Mouse (Mus musculus): ENCODE data around the gene Itga6. TPM values are rescaled to one million over a fixed set of nuclear protein-coding genes. Genes with fewer than 3 reads are reported as not detected.

Gene Itga6
- total RNA-seq, 2 experiments from 2014 or later, result 156 to 185 TPM

GRCm38 (mm10) chr2:71761081-71761480, 15.7 kb downstream of the Itga6 start:
- no peak for DNase-seq

DNA sequence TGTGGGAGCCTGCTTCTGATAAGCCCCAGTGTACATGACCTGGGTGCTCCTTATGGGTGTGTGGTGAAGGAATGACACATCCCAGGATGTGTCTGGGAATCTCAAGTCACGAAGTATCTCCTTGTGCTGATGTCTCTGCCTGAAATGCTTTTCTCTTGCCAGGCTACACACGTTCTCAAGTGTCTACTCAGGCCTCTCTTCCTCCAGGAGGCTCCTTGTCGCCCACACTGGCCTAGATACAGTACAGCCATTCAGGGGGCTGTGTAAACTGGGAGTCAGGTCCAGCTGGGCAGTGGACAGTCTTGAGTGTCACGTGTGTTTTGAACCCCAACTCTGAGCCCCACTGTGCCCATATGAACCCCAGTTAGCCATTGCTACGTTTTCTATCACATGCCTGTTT, 19.1 kb downstream of the Itga6 start:
- no peak for DNase-seq

GRCm38 (mm10) chr2:71764961-71765735, 19.7 kb downstream of the Itga6 start:
- no peak for DNase-seq

DNA sequence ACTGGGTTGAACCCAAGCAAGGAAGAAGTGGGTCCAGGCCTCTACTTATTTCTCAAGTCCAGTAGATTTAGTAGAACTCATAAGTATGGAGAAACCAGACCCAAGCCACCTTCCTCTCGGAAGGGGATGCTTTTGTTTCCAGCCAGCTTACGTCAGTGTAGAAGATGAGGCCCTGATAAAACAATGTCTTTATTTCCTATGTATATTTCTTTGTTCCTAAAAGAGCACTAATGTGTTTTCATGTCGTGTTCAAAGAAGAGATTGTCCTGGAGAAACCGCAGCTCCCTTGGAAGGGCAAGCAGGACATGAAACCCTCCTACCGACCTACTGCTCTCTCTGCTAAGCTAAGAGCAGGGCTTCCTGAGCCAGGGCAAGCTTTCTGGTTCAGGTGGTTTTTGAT, 20.6 kb downstream of the Itga6 start:
- no peak for DNase-seq

DNA sequence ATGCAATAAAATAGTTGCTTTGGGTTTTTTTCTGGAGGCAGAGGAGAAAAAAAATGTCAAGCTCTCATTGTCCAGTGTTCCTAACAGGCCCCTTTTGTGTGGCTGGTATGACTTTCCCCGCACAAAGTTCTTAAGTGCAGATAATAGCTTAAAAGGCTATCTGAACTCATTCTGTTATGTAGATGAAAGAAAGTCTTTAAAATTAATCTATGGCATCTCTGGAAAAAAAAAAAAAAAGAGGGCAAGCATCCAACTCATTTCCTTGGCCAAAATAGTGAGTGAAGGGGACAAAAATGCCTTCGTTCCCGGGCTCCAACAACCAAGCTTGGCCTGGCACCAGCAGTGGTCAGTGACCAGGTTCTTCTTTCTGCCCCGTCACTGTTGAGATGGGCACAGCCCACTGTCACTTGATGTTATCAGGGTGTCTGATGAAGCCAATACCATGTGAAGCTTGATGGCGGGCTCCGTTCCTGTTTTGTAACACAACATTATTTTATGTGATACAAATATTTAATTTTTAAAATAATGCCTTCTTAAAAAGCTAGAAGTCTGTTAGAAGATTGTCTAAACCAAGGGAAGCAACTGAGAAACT, 21.7 kb downstream of the Itga6 start:
- DNase-seq, result no peak

DNA sequence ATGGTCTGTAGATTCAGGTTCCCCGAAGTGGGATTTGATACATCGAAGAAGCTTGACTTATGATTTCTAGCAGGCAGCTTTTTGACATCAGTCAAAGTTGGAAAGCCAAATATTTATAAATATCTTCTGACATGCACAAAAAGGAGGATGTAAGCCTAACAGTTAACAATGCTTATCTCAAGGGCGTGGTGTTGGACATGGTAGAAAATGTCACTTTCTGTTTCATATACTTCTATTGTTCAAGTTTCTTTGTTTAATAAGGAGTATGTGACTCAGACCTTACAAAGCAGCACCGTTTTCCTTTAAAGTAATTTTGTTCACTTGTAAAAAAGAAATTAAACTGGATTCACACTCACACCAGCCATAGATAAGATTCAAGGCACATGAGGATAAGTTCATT, 26.3 kb downstream of the Itga6 start:
- DNase-seq, result no peak

GRCm38 (mm10) chr2:71773714-71774113, 28.3 kb downstream of the Itga6 start:
- no peak for DNase-seq

DNA sequence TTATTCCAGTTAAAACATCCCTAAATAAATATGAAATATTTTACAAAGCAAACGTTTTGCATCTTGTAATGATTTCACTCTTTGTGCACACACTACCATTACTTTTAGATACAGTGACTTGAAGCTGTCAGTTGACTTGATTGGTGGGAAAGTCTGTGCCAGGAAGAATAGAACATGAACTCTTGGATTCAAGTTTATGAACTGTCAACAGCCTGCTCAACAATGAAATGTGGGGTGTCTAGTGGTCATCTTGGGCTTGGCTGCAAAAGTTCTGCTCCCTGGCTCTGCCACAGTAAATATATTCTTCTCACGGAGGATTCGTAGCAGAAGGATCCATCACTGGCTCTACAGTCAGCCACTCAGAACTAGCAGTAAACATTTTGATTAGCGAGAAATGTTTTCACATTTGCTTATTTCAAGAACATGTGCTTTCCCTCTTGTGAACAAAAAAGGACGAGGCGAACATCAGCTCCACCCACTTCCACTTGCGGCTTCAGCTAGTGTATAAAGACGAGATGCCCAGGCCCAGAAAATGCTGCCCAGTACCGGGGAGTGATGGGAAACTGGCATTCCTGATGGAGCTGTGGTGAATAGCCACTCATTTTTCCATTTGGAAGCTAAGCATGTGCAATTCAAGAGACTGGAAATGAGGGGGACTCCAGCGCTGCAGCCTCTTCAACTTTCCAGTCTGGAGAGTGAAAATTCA, 29.0 kb downstream of the Itga6 start:
- no peak for DNase-seq

DNA sequence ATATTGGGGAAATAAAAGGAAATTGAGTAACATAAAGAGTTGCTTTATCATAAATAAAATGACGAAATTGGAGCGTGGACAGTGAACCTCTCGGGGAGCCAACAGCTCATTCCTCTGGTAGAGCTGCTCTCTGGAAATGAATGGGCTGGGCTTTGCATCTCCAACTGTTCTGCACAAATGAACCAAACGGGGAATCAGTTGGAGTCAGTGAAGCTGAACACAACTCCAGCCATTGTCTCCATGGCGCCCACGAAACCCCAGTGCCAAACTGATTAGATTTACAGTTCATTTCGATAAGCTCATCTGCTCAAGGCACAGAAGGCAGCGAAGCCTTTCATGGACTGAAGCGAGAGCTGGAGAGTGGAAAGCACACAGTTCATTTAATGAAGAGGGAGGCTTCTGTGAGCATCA, 29.8 kb downstream of the Itga6 start:
- DNase-seq, result no peak

DNA sequence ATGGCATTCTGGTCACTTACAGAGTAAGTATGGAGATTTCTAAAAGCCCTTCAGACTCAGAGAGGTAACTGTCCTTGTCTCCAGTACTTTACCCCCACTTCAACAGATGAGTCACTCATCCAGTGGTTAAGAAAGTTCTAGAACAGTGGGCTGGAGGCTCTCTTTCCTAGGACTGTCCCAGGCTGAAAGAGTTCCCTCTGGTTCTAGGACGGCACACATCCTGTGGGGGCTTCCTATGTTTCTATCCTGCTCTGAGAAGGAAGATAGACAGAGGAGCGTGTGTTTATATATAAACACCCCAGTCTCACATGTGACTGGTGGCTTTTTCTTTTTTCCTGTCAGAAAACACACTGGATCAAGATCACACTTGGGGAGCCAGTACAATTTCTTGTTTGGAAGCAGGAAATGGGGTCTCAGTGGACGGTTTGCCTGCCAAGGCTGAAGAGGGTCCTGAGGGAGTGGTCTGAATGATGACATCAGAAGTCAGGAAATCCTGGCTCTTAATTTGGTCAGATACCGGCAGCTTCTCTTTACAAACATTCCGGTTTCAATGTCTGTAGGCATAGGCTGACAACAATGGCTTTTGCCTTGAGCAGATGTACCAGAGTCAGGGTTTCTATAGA, 34.0 kb downstream of the Itga6 start:
- DNase-seq, result no peak

- no peak for DNase-seq
Measured at GRCm38 (mm10) chr2:71780016-71780415, 34.6 kb downstream of the Itga6 start.

- DNase-seq, result no peak
Measured at GRCm38 (mm10) chr2:71785260-71785659, 39.8 kb downstream of the Itga6 start.

DNA sequence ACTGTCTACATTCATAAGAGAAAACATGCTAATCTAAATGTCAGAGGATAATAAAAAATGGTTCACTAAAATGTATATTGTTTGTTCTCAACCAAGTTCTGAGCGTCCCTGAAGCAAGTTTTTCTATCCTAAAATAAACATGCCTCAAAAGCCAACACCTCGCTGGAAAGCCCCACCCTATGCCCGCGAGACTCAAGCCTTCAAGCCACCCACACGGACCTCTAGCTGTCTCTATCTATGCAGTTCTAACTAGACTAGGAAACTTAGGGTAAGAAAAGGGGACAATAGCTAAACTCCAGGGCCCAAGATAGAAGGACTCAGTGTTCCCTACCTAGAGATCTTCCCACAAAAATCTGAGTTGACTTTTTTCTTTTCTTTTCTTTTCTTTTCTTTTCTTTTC, 40.6 kb downstream of the Itga6 start:
- no peak for DNase-seq

GRCm38 (mm10) chr2:71786591-71787155, 41.3 kb downstream of the Itga6 start:
- DNase-seq, result peak; percentile 84 to 90

- DNase-seq, result peak; percentile 68 to 73
Measured at GRCm38 (mm10) chr2:71787156-71787590, 41.8 kb downstream of the Itga6 start.

- DNase-seq, result peak; percentile 39 to 53
Measured at GRCm38 (mm10) chr2:71787591-71788460, 42.4 kb downstream of the Itga6 start.

DNA sequence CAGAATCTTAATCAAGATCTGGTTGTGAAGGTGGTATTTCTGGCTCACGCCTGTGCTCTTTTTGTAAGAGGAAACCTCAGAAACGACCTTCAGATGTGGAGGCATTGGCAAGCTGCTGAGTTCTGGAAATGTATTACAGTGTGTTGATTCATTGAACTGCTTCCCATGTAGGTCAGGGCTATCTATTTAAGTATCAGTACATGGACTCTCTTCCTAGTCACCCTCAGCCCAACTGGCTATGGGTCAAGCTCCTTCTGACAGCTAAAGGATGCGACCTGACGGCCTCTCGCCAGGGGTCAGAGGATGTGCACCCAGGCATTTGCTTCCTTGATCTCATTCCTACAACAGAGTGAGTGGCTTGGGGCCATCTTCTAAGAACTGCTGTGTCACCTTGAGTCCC, 45.3 kb downstream of the Itga6 start:
- peak; percentile 73 to 81 for DNase-seq

GRCm38 (mm10) chr2:71791203-71791602, 45.8 kb downstream of the Itga6 start:
- DNase-seq, result no peak

DNA sequence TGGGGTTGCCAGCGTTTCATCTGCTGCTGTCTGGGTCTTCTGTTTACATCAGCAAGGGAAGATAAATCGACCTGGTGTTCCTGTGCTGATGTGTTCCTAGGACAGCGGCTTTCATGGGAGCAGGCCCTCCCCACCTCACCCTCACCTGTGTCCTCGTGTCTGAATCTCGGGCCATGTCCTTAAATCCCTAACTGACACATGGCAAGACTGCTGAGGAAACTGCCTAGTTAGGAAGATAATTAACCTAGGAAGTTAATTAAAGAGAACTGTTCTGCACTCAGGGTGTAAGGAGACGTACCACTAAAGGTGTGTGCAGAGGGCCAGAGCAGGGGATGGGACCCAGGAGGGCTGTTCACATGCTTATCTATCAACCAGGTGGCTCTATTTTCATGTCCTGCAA, 48.7 kb downstream of the Itga6 start:
- no peak for DNase-seq

GRCm38 (mm10) chr2:71796787-71797186, 51.4 kb downstream of the Itga6 start:
- DNase-seq, result no peak

DNA sequence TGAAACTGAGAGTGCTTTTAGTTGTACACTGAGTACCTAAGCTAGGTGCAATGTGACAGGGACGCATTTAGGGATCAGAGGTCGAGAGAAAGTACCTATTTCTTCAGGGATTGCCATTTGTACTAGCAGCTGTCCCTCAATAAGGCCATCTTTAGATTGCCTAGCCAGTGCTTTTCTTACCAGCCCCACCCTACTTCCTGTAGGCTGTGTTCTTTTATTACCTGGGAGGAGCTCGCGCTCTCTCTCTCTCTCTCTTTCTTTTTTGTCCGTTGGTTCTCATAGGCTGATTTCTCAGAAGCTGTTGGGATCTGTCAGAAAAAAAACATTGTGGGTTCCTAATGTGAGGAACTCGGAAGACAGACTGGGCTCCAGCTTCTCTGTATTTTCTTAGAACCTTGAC, 55.4 kb downstream of the Itga6 start:
- DNase-seq, result no peak
